Mouse (Mus musculus) macrophage (primary cell): Measurements from ENCODE around the gene Tmprss9. TPM values are rescaled to one million over a fixed set of nuclear protein-coding genes. Genes with fewer than 3 reads are reported as not detected.

Source experiments
- H3K27ac ChIP-seq: fragments of 350-480 bp; formaldehyde crosslinking; 2 replicates; pipeline ENCODE4 v1.9.0; 2021
- H3K36me3 ChIP-seq: fragments of 350-480 bp; formaldehyde crosslinking; 2 replicates; pipeline ENCODE4 v1.9.0; 2021; ENCODE audit errors: inconsistent target
- H3K4me3 ChIP-seq: fragments of 350-480 bp; formaldehyde crosslinking; 2 replicates; pipeline ENCODE4 v1.9.0; 2021; ENCODE audit errors: inconsistent target
- H3K79me2 ChIP-seq: fragments of 350-480 bp; formaldehyde crosslinking; 2 replicates; pipeline ENCODE4 v1.9.0; 2021; ENCODE audit errors: inconsistent target
- WGBS: methylation state at CpG from one replicate; pipeline ENCODE4 v1.1.7; 2026; ENCODE audit warnings: inconsistent platforms; ENCODE audit not compliant: missing documents; 5-methylcytosine and 5-hydroxymethylcytosine counted together
- polyA plus RNA-seq: library from polyadenylated mRNA; stranded (reverse); fragments of 250-400 nt; gene quantifications from 3 replicates; pipeline ENCODE4 v1.2.4, GENCODE M21; 2018; ENCODE audit warnings: inconsistent platforms

Gene Tmprss9
- polyA plus RNA-seq, 1 experiment from 2014 or later: not detected

DNA sequence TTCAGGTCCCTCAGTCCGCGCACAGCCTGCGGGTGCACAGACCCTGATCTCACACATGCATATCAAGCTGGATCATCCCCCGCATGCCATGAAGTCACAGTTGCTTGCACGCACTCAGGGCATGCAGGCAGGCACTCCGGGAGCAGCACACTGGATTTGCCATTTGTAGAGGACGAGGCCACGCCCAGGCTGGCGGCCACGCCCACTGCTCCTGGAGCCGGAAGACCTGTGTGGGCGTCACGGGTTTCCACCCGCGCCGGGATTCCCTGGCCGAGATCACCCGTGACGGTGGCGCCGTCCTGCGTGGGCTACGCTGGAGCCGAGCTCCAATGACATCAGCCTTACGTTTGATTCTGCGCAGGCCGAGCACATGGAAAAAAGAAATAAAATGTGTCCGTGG is 68.0 kb downstream of the Tmprss9 start:
- Histone ChIP-seq H3K79me2 (no peaks in the 10 kb centered on the region), H3K4me3 (no peak overlapping the region), H3K27ac (peak overlapping the region; percentile 62), H3K36me3 (no peaks in the 10 kb centered on the region)
- 5% methylated on average over 28 of the region's 28 CpGs for WGBS

DNA sequence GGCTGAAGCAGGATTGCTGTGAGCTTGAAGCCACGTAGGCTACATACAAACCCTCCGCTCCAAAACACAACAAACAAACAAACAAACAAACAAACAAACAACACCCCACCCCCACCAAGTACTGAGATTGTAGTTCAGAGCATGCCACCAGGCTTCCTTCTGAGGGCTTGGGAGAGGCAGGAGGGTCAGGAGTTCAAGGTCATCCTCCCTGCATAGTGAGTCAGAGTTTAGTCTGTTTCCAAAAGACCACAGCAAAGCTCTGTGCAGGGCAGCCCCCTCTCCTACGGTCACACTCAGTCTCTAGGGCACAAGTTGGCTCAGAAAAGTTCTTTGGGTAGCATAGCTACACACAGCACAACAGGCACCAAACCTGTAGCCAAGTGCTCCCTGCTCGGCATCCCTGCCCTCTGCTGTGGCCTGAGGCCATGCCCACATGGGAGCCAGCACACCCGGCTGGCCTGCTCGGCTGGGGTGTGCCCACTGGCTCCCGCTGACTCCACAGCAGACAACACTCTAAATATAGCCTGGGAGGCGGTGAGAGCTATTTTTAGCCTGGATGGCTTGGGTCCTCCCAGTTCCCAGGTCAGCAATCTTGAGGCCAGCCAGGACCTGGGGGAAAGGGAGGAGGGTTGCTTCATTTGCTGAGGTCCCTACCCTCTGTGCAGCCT is 68.8 kb downstream of the Tmprss9 start:
- no peaks in the 10 kb centered on the region for H3K36me3 ChIP-seq
- no peak overlapping the region for H3K4me3 ChIP-seq
- 25% methylated on average over 8 of the region's 8 CpGs for WGBS
- no peaks in the 10 kb centered on the region for H3K79me2 ChIP-seq
- H3K27ac ChIP-seq: peak overlapping the region; percentile 62

DNA sequence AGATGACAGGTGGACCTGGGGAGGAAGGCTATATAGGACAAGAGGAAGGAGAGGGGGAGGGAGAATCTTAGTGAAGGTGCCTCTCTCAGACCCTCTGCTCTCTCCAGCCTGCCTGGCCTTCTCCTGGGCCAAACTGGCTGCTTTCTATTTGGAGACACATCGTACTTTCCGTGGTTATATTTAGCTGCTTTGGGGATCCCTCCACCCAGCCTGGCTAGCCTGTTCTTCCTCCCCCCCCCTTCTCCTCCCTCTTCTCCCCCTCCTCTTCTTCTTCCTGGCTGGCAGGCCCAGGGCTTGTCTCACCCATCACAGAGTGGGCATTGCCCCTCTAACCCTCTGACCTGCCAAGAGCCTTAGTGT is 69.3 kb downstream of the Tmprss9 start:
- H3K4me3 ChIP-seq: no peak overlapping the region
- H3K27ac ChIP-seq: peak overlapping the region; percentile 62
- no peaks in the 10 kb centered on the region for H3K36me3 ChIP-seq
- WGBS: 8% methylated on average over 2 of the region's 2 CpGs
- no peaks in the 10 kb centered on the region for H3K79me2 ChIP-seq

DNA sequence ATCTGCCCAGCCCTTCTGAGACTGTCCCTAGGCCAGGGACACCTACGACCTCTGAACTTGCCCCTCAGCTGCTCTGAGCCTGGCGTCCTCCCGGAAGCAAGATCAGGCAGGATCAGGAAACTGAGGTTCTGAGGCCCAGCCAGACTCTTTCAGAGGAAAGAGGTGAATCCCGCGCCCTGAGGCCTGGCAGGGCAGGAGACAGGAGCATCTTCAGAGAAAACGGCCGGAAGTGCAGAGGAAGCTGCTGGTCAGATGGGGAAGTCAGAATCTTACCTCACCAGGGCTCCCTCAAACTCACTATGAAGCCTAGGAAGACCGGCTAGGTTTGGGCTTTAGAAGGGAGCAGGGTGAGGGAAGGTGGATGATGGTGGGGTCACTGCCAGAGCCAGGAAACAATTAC is 71.3 kb downstream of the Tmprss9 start:
- H3K36me3 ChIP-seq: no peaks in the 10 kb centered on the region
- H3K79me2 ChIP-seq: no peaks in the 10 kb centered on the region
- H3K27ac ChIP-seq: peak overlapping the region; percentile 17; the same call in 1 of the 2 replicates
- WGBS: 5% methylated on average over 8 of the region's 8 CpGs
- H3K4me3 ChIP-seq: no peak overlapping the region

DNA sequence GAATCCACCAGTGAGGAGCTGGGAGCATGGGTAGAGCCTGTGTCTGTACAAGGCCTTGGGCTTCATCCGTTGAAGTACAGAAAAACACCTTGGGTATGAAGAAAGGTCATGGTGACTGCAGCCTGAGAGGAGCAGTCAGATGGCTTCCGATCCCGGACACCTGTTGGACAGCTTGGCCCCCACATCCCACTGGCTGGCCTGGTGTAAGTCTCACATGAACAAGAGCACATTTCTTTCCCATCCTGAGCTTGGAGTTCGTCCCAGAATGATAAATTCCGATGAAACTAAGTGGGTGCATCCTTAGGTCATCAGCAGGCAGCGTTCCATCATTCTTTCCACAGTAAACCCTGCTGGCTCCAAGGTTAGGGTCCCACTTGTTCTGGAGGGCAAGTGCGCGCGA is 72.1 kb downstream of the Tmprss9 start:
- Histone ChIP-seq H3K4me3 (no peak overlapping the region), H3K27ac (no peak overlapping the region), H3K36me3 (no peaks in the 10 kb centered on the region), H3K79me2 (no peaks in the 10 kb centered on the region)
- WGBS: 94% methylated on average over 9 of the region's 9 CpGs

DNA sequence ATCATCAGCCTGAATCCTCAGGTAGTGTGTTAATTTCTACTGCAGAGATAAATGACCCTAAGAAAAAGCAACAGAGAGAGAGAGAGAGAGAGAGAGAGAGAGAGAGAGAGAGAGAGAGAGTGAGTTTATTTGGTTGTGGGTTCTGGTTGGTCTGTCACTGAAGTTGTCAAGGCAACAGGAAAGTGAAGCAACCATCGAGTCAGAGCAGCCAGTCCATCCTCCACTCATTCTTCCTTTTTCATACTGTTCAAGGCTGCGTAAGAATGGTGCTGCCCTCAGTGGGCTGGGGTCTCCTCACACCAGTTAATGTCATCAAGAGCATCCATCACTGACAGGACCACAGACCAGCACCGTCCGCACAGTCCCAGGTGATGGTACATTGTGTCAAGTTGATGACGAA is 72.6 kb downstream of the Tmprss9 start:
- Histone ChIP-seq H3K36me3 (no peaks in the 10 kb centered on the region), H3K79me2 (no peaks in the 10 kb centered on the region), H3K27ac (no peak overlapping the region), H3K4me3 (no peak overlapping the region)
- 64% methylated on average over 5 of the region's 5 CpGs for WGBS

DNA sequence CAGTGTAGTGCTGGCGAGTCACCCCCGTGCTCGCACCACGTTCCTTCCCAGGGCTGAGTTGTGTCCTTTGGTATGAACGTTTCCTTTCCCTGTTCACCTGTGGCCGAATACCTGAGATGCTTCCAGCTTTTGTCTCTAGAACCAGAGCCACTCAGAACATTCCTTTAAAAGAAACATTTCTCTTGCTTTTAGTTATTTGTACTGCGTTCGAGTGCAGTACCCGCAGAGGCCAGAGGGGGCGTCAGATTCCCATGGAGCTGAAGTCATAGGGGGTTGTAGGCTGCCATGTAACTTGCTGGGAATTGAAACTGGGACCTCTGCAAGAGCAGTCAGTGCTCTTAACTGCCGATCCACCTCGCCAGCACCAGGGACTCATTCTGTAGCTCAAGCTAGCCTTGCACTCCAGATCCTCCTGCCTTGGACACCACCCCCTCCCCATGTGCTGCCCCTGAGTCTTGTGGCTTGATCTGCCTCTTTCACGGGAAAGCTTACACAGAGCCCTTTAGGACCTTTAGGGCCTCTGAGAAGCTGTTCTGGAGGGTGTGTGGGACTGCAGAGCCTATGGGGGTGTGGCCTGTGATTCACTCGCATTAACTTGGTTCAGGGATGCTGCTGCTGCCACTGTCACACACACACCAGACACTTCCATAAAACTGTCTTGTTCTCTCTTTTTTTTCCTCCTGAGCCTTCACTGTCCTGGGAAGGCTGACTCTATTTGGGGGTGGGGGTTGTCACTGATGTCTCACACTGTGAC is 75.2 kb downstream of the Tmprss9 start:
- WGBS: 77% methylated on average over 12 of the region's 14 CpGs

DNA sequence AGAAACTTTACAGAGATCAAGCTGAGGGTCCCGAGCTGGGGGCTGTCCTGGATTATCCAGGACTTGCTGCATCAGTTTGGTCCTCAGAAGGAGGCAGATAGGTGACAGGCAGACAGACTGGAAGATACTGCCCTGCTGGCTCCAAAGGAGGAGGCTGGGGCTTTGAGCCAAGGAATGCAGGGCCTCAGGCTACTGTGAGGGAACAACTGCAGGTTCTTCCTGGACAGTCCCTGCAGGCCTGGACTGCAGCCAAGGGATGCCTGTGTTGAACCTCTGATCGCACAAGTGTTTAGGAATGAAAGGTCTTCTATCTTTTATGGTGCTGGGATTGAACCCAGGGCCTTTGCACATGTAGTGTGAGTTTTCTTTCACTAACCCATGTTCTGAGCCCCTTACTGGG is 76.2 kb downstream of the Tmprss9 start:
- 85% methylated on average over 2 of the region's 2 CpGs for WGBS
- Histone ChIP-seq H3K27ac (no peak overlapping the region), H3K4me3 (no peak overlapping the region), H3K79me2 (no peaks in the 10 kb centered on the region), H3K36me3 (no peaks in the 10 kb centered on the region)

More for the DNA sequence above, 75.2 kb downstream of the Tmprss9 start:
- no peaks in the 10 kb centered on the region for H3K36me3 ChIP-seq
- H3K79me2 ChIP-seq: no peaks in the 10 kb centered on the region
- H3K27ac ChIP-seq: no peak overlapping the region
- no peak overlapping the region for H3K4me3 ChIP-seq

DNA sequence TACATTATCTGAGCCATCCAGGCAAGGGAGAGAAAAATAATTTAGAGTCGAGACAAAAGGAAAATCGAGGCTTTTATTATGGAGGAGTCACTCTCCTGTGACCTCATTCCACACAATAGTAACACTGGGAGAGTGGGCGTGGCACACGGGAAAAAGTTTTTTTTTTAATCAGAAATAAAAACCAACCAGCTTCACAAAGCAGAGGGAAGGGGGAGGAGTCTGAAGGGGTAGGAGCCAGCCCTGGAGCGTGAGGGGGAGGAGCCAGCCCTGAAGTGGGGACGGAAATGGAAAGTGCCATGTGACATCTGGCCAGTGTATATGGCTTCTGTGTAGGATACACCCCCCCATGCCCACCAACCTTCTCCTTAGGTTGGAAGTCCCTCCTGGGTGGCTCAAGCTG is 76.9 kb downstream of the Tmprss9 start:
- Histone ChIP-seq H3K27ac (no peak overlapping the region), H3K79me2 (no peaks in the 10 kb centered on the region), H3K4me3 (no peak overlapping the region), H3K36me3 (no peaks in the 10 kb centered on the region)
- 28% methylated on average over 6 of the region's 6 CpGs for WGBS

DNA sequence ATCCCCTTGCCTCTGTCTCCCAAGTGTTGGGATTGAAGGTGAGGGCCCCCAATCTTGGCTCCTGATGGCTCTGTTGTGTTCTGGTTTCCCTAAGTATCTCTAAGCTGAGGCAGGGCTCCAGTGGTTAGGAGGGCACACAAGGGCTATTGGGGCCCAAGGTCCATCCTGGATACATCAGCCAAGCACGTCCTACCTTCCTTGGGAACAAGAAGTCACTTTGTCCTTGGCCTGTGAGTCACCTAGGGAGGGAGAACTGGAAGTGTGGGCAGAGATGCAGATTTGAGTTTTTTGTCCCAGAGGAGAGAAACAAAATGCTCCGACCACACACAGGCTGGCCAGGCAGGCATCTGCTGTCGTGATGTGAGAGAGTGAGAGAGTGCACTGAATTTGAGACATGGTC is 77.4 kb downstream of the Tmprss9 start:
- no peaks in the 10 kb centered on the region for H3K79me2 ChIP-seq
- H3K4me3 ChIP-seq: no peak overlapping the region
- no peak overlapping the region for H3K27ac ChIP-seq
- H3K36me3 ChIP-seq: no peaks in the 10 kb centered on the region
- WGBS: 72% methylated on average over 3 of the region's 3 CpGs

Other genes with a start within 250 kb of the Tmprss9 start
- 66.6 to 78.0 TPM (median 74.8 TPM) in 3 replicates for gene Csnk1g2, start 249.0 kb upstream of the Tmprss9 start, polyA plus RNA-seq
- 16.9 to 26.0 TPM (median 21.9 TPM) in 3 replicates for gene Btbd2, start 214.8 kb upstream of the Tmprss9 start, polyA plus RNA-seq
- gene Mknk2, start 193.7 kb upstream of the Tmprss9 start, polyA plus RNA-seq: 75.7 to 134 TPM (median 82.8 TPM) in 3 replicates
- gene Mob3a, start 169.9 kb upstream of the Tmprss9 start, polyA plus RNA-seq: 34.5 to 48.6 TPM (median 44.2 TPM) in 3 replicates
- 1.9 to 5.5 TPM (median 2.3 TPM) in 3 replicates for gene Izumo4, start 169.7 kb upstream of the Tmprss9 start, polyA plus RNA-seq
- 92.5 to 126 TPM (median 111 TPM) in 3 replicates for gene Ap3d1, start 129.6 kb upstream of the Tmprss9 start, polyA plus RNA-seq
- 14.1 to 16.7 TPM (median 15.1 TPM) in 3 replicates for gene Dot1l, start 116.6 kb upstream of the Tmprss9 start, polyA plus RNA-seq
- 30.3 to 61.7 TPM (median 44.0 TPM) in 3 replicates for gene Sf3a2, start 73.7 kb upstream of the Tmprss9 start, polyA plus RNA-seq
- gene Plekhj1, start 73.2 kb upstream of the Tmprss9 start, polyA plus RNA-seq: 24.5 to 68.8 TPM (median 64.2 TPM) in 3 replicates
- gene Amh, start 66.6 kb upstream of the Tmprss9 start, polyA plus RNA-seq: 0.15 TPM in 1 of 3 replicates, not detected in the others
- not detected in 3 replicates for gene Jsrp1, start 58.4 kb upstream of the Tmprss9 start, polyA plus RNA-seq
- 170 to 604 TPM (median 522 TPM) in 3 replicates for gene Oaz1, start 45.2 kb upstream of the Tmprss9 start, polyA plus RNA-seq
- not detected in 3 replicates for gene Lingo3, start 27.8 kb upstream of the Tmprss9 start, polyA plus RNA-seq
- 32.4 to 122 TPM (median 57.0 TPM) in 3 replicates for gene Lsm7, start 16.6 kb upstream of the Tmprss9 start, polyA plus RNA-seq
- 8.7 to 16.8 TPM (median 15.4 TPM) in 3 replicates for gene Sppl2b, start 16.6 kb upstream of the Tmprss9 start, polyA plus RNA-seq
- 25.5 to 160 TPM (median 109 TPM) in 3 replicates for gene Timm13, start 29.1 kb downstream of the Tmprss9 start, polyA plus RNA-seq
- 6.2 to 17.4 TPM (median 7.2 TPM) in 3 replicates for gene Lmnb2, start 46.4 kb downstream of the Tmprss9 start, polyA plus RNA-seq
- gene Gadd45b, start 58.2 kb downstream of the Tmprss9 start, polyA plus RNA-seq: 45.9 to 89.8 TPM (median 71.3 TPM) in 3 replicates
- 0.88 to 1.1 TPM (median 0.93 TPM) in 3 replicates for gene Gng7, start 143.1 kb downstream of the Tmprss9 start, polyA plus RNA-seq
- not detected in 3 replicates for gene Diras1, start 153.8 kb downstream of the Tmprss9 start, polyA plus RNA-seq
- gene Slc39a3, start 165.6 kb downstream of the Tmprss9 start, polyA plus RNA-seq: 6.1 to 14.7 TPM (median 14.6 TPM) in 3 replicates
- 65.8 to 82.0 TPM (median 68.8 TPM) in 3 replicates for gene Sgta, start 188.3 kb downstream of the Tmprss9 start, polyA plus RNA-seq
- 7.4 to 19.1 TPM (median 9.9 TPM) in 3 replicates for gene Thop1, start 198.2 kb downstream of the Tmprss9 start, polyA plus RNA-seq
- 0.75 to 1.1 TPM (median 0.85 TPM) in 3 replicates for gene Creb3l3, start 227.0 kb downstream of the Tmprss9 start, polyA plus RNA-seq
- gene Map2k2, start 234.1 kb downstream of the Tmprss9 start, polyA plus RNA-seq: 31.4 to 102 TPM (median 93.5 TPM) in 3 replicates